Mouse (Mus musculus) limb, embryonic 14.5 days (tissue): Measurements from ENCODE around the gene Dnajb14. TPM values are rescaled to one million over a fixed set of nuclear protein-coding genes. Genes with fewer than 3 reads are reported as not detected.

Experiments
- ATAC-seq: fragments of 200-750 bp; cut with Nextera tagmentation; 2 replicates; pipeline ENCODE4 v1.8.0; 2017; ENCODE audit warnings: low read depth, moderate number of reproducible peaks, moderate TSS enrichment; ENCODE audit not compliant: low FRiP score
- DNase-seq: peaks from one replicate; pipeline ENCODE4 v3.0.0-alpha.2; 2015; ENCODE audit warnings: low spot score
- H3K27ac ChIP-seq: fragments of 300-500 bp; sonication (generic); replicated peaks from 2 replicates; pipeline ENCODE4 v1.5.1; 2014; ENCODE audit warnings: low read depth, mild to moderate bottlenecking, low read length, moderate library complexity, mixed read lengths
- H3K27me3 ChIP-seq: fragments of 300-500 bp; sonication (generic); 2 replicates; pipeline ENCODE4 v1.6.1; 2014; ENCODE audit warnings: low read length, mixed read lengths; ENCODE audit not compliant: control insufficient read depth, insufficient read depth
- H3K36me3 ChIP-seq: fragments of 300-500 bp; sonication (generic); 2 replicates; pipeline ENCODE4 v1.6.1; 2014; ENCODE audit warnings: mild to moderate bottlenecking, low read length, moderate library complexity, mixed read lengths; ENCODE audit not compliant: control insufficient read depth, insufficient read depth
- H3K4me1 ChIP-seq: fragments of 300-500 bp; sonication (generic); 2 replicates; pipeline ENCODE4 v1.6.1; 2014; ENCODE audit warnings: antibody characterized with exemption, low read length, mixed read lengths; ENCODE audit not compliant: control insufficient read depth, insufficient read depth
- H3K4me2 ChIP-seq: fragments of 300-500 bp; sonication (generic); replicated peaks from 2 replicates; pipeline ENCODE4 v1.6.1; 2014; ENCODE audit warnings: low read depth, mild to moderate bottlenecking, low read length, moderate library complexity; ENCODE audit not compliant: severe bottlenecking
- H3K4me3 ChIP-seq: fragments of 300-500 bp; sonication (generic); replicated peaks from 2 replicates; pipeline ENCODE4 v1.5.1; 2014; ENCODE audit warnings: low read length
- H3K9ac ChIP-seq: fragments of 300-500 bp; sonication (generic); 2 replicates; pipeline ENCODE4 v1.6.1; 2014; ENCODE audit warnings: mild to moderate bottlenecking, low read depth, low read length, moderate library complexity; ENCODE audit not compliant: severe bottlenecking
- H3K9me3 ChIP-seq: fragments of 300-500 bp; sonication (generic); 2 replicates; pipeline ENCODE4 v1.6.1; 2016; ENCODE audit warnings: low read length; ENCODE audit not compliant: control insufficient read depth
- POLR2A ChIP-seq: fragments of 200-500 bp; IDR thresholded peaks from 2 replicates; pipeline ENCODE4 v1.8.0; 2012; ENCODE audit warnings: inconsistent platforms, mild to moderate bottlenecking, moderate library complexity, borderline replicate concordance; ENCODE audit not compliant: insufficient read depth, insufficient read length; ENCODE audit errors: extremely low read depth
- WGBS: fragments of 180-500 bp; shearing (Covaris S2); extraction: QIAGEN DNeasy Blood & Tissue Kit; methylation state at CpG from one replicate; pipeline ENCODE4 v1.1.7; 2014; 5-methylcytosine and 5-hydroxymethylcytosine counted together
- polyA plus RNA-seq, 2 experiments: library from polyadenylated mRNA; depleted of rRNA in 1 of 2; stranded (reverse) in 1 of 2; unstranded in 1 of 2; fragments of >200 nt; fragmentation: Nextera tagmentation in 1 of 2; extraction: Ambion mirVana in 1 of 2; gene quantifications; 2 replicates each; pipeline versions ENCODE4 v1.2.1 to v1.2.3; 2012 to 2014

Dnajb14 gene
- polyA plus RNA-seq, 2 experiments = 7.4 to 11.9 TPM

DNA sequence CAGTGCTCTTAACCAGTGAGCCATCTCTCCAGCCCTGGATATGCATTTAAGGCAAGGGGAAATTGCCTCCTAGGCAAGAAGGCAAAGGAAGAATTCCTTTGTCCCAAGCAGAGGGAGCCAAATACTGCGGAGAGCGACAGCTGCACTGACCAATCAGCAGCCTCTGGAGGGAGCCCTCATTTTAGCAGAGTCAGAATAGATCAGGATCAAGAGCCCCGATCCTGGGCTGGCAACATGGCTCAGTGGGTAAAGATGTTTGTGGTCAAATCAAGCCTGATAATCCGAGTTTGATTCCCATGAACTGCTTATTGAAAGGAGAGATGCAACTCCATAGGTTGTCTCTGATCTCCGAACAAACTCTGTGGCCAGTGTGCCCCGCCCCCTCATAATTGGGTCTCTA is 71.1 kb downstream of the Dnajb14 start:
- Histone ChIP-seq H3K27ac (no peak overlapping the region), H3K4me2 (no peak overlapping the region; the same call in 1 of the 2 replicates), H3K9me3 (no peaks in the 10 kb centered on the region), H3K9ac (no peak overlapping the region), H3K4me1 (no peaks in the 10 kb centered on the region), H3K27me3 (no peaks in the 10 kb centered on the region), H3K36me3 (no peaks in the 10 kb centered on the region), H3K4me3 (no peak overlapping the region)
- ATAC-seq = peak; percentile 78
- peak; percentile 45 for DNase-seq
- 37% methylated on average over 6 of the region's 6 CpGs for WGBS
- no peak for TF ChIP-seq POLR2A

DNA sequence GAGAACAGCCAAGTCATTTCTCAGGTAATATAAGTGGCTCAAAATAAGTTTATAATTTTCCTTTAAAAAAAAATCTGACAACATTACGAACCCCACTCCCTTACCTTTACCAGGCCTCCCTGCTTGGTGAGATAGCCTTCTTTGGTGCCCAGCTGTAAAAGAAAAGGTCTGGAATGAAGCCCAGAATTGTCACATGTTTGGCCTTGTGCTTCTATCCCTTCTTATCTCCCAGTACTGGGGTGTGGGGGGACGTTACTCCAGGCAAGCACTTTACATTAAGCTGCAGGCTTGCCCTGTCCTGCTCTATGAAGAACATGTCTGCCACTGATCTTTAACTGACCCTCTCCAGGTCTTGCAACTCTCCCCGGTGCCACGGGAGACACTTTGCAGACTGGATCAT is 73.3 kb downstream of the Dnajb14 start:
- no peak overlapping the region for H3K27ac ChIP-seq
- H3K9me3 ChIP-seq = no peaks in the 10 kb centered on the region
- no peaks in the 10 kb centered on the region for H3K4me1 ChIP-seq
- no peak for TF ChIP-seq POLR2A
- WGBS = 67% methylated on average over 4 of the region's 4 CpGs
- H3K36me3 ChIP-seq = no peaks in the 10 kb centered on the region
- H3K4me2 ChIP-seq = no peak overlapping the region
- H3K4me3 ChIP-seq = no peak overlapping the region
- ATAC-seq (no peak), DNase-seq (no peak)
- H3K9ac ChIP-seq = no peak overlapping the region
- H3K27me3 ChIP-seq = no peaks in the 10 kb centered on the region

DNA sequence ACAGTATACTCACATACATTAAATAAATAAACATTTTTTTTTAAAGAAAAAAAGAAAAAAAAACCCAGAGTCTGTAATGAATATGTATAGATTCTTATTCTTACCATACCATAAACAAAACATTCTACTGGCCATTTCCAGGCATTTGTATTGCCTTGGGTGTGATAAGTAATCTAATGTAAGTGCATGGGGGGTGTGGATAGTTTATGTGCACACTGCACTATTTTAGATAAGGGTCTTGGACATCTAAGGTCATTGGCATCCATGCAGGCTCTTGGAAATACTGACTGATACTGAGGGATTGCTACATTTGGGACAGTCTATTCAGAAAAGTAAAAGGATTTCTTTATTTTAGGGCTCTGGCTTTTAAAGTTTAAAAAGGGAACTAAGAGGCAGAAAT is 74.1 kb downstream of the Dnajb14 start:
- no peak overlapping the region for H3K27ac ChIP-seq
- ATAC-seq (no peak), DNase-seq (no peak)
- H3K4me3 ChIP-seq = no peak overlapping the region
- H3K4me2 ChIP-seq = no peak overlapping the region
- H3K9ac ChIP-seq = no peak overlapping the region
- H3K9me3 ChIP-seq = no peaks in the 10 kb centered on the region
- H3K4me1 ChIP-seq = no peaks in the 10 kb centered on the region
- TF ChIP-seq POLR2A = no peak
- H3K36me3 ChIP-seq = no peaks in the 10 kb centered on the region
- H3K27me3 ChIP-seq = no peaks in the 10 kb centered on the region

DNA sequence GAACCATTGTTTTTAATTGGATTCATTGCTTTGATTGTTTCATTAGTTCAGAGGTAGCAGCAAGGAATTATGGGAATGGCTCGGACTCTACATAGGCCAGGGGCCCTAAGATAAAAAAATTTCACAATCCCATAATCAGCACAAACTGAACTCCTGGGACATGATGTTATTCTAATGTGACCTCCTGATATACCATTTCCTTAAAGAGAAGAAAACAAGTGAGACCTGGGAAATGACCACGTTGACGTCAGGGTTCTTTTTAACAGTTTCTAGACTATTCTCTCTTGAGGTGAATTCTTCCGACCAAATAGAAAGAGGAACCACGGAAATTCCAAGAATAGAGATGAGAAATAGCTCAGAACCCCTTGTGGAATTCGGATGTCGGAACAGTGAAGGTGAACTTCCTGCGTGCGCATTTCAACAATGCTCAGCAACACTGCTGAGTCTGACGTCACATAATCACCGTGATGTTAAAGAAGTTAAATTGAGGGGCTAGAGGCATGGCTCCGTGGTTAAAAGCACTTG is 74.7 kb downstream of the Dnajb14 start:
- no peak overlapping the region for H3K27ac ChIP-seq
- 88% methylated on average over 12 of the region's 12 CpGs for WGBS
- no peak overlapping the region for H3K4me3 ChIP-seq
- DNase-seq (no peak), ATAC-seq (no peak)
- H3K27me3 ChIP-seq = no peaks in the 10 kb centered on the region
- H3K9ac ChIP-seq = no peak overlapping the region
- no peaks in the 10 kb centered on the region for H3K4me1 ChIP-seq
- no peak for TF ChIP-seq POLR2A
- no peaks in the 10 kb centered on the region for H3K9me3 ChIP-seq
- H3K36me3 ChIP-seq = no peaks in the 10 kb centered on the region
- H3K4me2 ChIP-seq = no peak overlapping the region

DNA sequence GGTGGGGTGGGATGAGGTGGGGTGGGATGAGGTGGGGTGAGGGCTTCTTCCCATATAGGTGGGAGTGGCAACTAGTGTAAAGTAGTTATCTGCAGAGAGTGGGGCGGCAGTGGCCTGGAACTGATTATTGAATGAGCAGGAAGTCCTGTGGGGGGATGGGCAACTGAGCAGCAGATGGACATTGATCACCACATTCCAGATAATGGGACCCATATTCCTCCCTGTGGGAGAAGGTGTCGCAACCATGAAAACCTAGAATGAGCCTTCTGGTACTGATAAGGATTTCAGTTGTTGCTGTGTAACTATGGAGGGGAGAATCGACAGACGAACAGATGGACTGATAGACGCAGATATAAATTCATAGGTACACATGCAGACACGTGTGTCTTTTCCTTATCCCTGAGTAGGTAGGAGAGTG is 76.3 kb downstream of the Dnajb14 start:
- Histone ChIP-seq H3K9ac (no peak overlapping the region), H3K9me3 (no peaks in the 10 kb centered on the region), H3K4me1 (no peaks in the 10 kb centered on the region), H3K4me2 (no peak overlapping the region), H3K27me3 (no peaks in the 10 kb centered on the region), H3K4me3 (no peak overlapping the region), H3K36me3 (no peaks in the 10 kb centered on the region), H3K27ac (no peak overlapping the region)
- WGBS = 62% methylated on average over 6 of the region's 6 CpGs
- DNase-seq = no peak
- no peak for ATAC-seq
- TF ChIP-seq POLR2A = no peak

DNA sequence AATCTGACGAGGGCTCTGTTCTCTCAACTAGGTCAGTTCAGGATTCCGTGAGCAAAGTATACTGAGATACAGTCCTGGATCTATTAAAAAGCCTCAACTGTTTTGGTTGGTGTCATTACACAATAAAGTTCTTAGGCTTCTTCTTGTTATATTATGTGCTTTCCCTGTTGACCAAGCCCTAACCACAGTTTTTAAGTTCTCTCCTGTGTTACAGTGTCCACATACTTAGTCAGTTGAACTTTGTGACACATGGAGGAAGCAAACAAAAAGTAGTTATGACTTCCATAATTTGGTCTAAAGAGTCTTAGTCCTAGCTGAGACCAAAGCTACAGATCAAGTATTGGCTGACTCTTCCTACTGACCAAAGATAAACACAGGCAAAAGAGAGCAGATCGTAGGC is 79.4 kb downstream of the Dnajb14 start:
- 89% methylated on average over 3 of the region's 3 CpGs for WGBS
- Histone ChIP-seq H3K4me2 (no peak overlapping the region), H3K4me3 (no peak overlapping the region), H3K9ac (no peak overlapping the region), H3K27me3 (no peaks in the 10 kb centered on the region), H3K36me3 (no peaks in the 10 kb centered on the region), H3K9me3 (no peaks in the 10 kb centered on the region), H3K27ac (no peak overlapping the region), H3K4me1 (0 out of 2 replicates have a peak, but pooled peaks cover 2% of the 10 kb centered on the region)
- ATAC-seq = no peak
- no peak for DNase-seq
- no peak for TF ChIP-seq POLR2A
